Mouse (Mus musculus) kidney, postnatal 0 days (tissue): ENCODE results near the gene Mpig6b. TPM values are rescaled to one million over a fixed set of nuclear protein-coding genes. Genes with fewer than 3 reads are reported as not detected.

ENCODE experiments used
- ATAC-seq: fragments of 200-750 bp; cut with Nextera tagmentation; replicated peaks from 2 replicates; pipeline ENCODE4 v1.8.0; 2017; ENCODE audit warnings: low read depth, moderate number of reproducible peaks, moderate TSS enrichment, moderate library complexity; ENCODE audit not compliant: low FRiP score
- DNase-seq: peaks from one replicate; pipeline ENCODE4 v3.0.0-alpha.2; 2016; ENCODE audit warnings: low spot score
- H3K27ac ChIP-seq: fragments of 300-500 bp; sonication (generic); 2 replicates; pipeline ENCODE4 v1.5.1; 2014; ENCODE audit warnings: mild to moderate bottlenecking
- H3K27me3 ChIP-seq: fragments of 300-500 bp; sonication (generic); 2 replicates; pipeline ENCODE4 v1.6.1; 2014; ENCODE audit warnings: low read length, mixed read lengths; ENCODE audit not compliant: insufficient read depth
- H3K36me3 ChIP-seq: fragments of 300-500 bp; sonication (generic); 2 replicates; pipeline ENCODE4 v1.6.1; 2014; ENCODE audit warnings: low read length, mixed read lengths; ENCODE audit not compliant: insufficient read depth
- H3K4me1 ChIP-seq: fragments of 300-500 bp; sonication (generic); replicated peaks from 2 replicates; pipeline ENCODE4 v1.6.1; 2014; ENCODE audit warnings: antibody characterized with exemption, low read length, mixed read lengths; ENCODE audit not compliant: insufficient read depth
- H3K4me2 ChIP-seq: fragments of 300-500 bp; sonication (generic); 2 replicates; pipeline ENCODE4 v1.6.1; 2014; ENCODE audit warnings: mild to moderate bottlenecking, low read length, moderate library complexity, mixed read lengths
- H3K4me3 ChIP-seq: fragments of 300-500 bp; sonication (generic); replicated peaks from 2 replicates; pipeline ENCODE4 v1.5.1; 2014; ENCODE audit warnings: low read depth, low read length
- H3K9ac ChIP-seq: fragments of 300-500 bp; sonication (generic); 2 replicates; pipeline ENCODE4 v1.6.1; 2014; ENCODE audit warnings: low read depth, low read length
- H3K9me3 ChIP-seq: fragments of 300-500 bp; sonication (generic); replicated peaks from 2 replicates; pipeline ENCODE4 v1.6.1; 2016; ENCODE audit warnings: low read length, inconsistent platforms, mixed read lengths
- CTCF ChIP-seq: IDR thresholded peaks from 2 replicates; pipeline ENCODE4 v1.5.1; 2016; ENCODE audit warnings: antibody characterized with exemption, low read depth, mild to moderate bottlenecking, moderate library complexity
- WGBS: fragments of 180-500 bp; shearing (Covaris S2); extraction: QIAGEN DNeasy Blood & Tissue Kit; methylation state at CpG from one replicate; pipeline ENCODE4 v1.1.7; 2014; 5-methylcytosine and 5-hydroxymethylcytosine counted together
- polyA plus RNA-seq: library from polyadenylated mRNA; unstranded; fragments of >200 nt; fragmentation: Nextera tagmentation; extraction: Ambion mirVana; gene quantifications from 2 replicates; pipeline ENCODE4 v1.2.1, GENCODE M21; 2015

Gene Mpig6b
- polyA plus RNA-seq, 1 experiment from 2014 or later: 0.36 TPM

DNA sequence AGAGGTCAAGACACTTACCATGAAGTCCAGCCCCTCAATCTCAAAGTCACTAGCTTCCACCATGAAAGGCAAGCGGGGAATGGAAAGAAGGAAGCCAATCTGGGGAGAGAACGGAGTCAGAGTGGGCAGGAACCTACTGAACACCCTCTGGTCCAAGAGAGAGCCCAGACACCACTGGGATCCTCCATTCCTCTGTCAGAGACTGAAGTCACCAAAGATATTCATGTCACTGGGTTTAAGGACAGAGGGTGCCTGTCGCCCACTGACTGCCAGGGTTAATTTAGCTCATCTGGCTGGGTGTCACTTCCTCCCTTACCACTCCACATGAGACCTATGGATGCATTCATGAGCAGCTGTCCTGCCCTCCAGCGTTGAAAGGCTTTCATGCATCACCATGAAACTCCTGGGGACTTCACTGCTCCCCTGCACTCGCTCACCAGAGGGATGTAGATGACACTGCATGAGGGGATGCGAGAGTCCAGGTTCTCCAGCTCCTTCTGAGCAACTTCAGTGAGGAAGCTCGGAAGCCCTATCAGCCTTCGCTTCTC lies 33.6 kb downstream of the Mpig6b start:
- Histone ChIP-seq H3K27ac (no peak overlapping the region), H3K27me3 (no peaks in the 10 kb centered on the region), H3K4me3 (no peak overlapping the region), H3K9ac (no peak overlapping the region), H3K4me1 (no peaks in the 10 kb centered on the region), H3K4me2 (no peak overlapping the region), H3K9me3 (no peaks in the 10 kb centered on the region), H3K36me3 (no peaks in the 10 kb centered on the region)
- no peak for TF ChIP-seq CTCF
- ATAC-seq (no peak), DNase-seq (no peak)
- WGBS: 71% methylated on average over 8 of the region's 8 CpGs

DNA sequence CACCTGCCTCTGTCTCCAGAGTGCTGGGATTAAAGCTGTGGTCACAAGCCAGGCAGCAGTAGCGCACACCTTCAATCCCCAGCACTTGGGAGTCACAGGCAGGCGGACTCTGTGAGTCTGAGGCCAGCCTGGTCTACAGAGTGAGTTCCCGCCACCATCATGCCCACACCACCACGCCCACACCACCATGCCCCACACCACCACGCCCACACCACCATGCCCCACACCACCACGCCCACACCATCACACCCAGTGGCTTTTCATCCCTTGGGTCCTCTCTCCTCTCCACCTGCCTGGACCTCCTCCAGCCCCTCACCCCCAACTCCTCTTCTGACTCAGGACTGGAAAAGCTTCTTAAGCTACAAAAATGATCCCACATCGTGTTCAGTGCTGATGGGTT lies 34.1 kb downstream of the Mpig6b start:
- Histone ChIP-seq H3K36me3 (no peaks in the 10 kb centered on the region), H3K9me3 (no peaks in the 10 kb centered on the region), H3K4me2 (no peak overlapping the region), H3K27ac (no peak overlapping the region), H3K4me3 (no peak overlapping the region), H3K9ac (no peak overlapping the region), H3K4me1 (no peaks in the 10 kb centered on the region), H3K27me3 (no peaks in the 10 kb centered on the region)
- 83% methylated on average over 7 of the region's 7 CpGs for WGBS
- no peak for ATAC-seq
- TF ChIP-seq CTCF: no peak
- no peak for DNase-seq

DNA sequence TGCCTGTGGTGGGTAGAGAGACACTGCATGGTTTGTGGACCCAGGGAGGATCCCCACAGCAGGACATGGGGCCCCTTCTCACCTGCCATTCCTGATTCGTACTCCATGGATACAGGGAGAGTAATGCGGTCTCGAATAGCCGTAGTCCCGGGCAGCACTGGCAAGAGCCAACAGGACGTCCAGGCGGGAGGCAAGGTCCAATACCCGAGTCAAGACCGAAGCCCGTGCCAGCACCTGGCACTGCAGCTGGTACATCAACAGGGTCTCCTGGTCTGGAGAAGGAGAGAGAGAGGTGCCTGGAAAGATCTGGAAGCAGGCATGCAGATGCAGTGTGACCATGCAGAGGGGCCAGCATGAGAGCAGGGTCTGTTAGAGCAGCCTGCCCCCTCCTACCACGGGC lies 34.7 kb downstream of the Mpig6b start:
- ATAC-seq (no peak), DNase-seq (no peak)
- Histone ChIP-seq H3K27ac (no peak overlapping the region), H3K9me3 (no peaks in the 10 kb centered on the region), H3K4me3 (no peak overlapping the region), H3K9ac (no peak overlapping the region), H3K4me1 (no peaks in the 10 kb centered on the region), H3K27me3 (no peaks in the 10 kb centered on the region), H3K36me3 (no peaks in the 10 kb centered on the region), H3K4me2 (no peak overlapping the region)
- 87% methylated on average over 11 of the region's 11 CpGs for WGBS
- no peak for TF ChIP-seq CTCF

DNA sequence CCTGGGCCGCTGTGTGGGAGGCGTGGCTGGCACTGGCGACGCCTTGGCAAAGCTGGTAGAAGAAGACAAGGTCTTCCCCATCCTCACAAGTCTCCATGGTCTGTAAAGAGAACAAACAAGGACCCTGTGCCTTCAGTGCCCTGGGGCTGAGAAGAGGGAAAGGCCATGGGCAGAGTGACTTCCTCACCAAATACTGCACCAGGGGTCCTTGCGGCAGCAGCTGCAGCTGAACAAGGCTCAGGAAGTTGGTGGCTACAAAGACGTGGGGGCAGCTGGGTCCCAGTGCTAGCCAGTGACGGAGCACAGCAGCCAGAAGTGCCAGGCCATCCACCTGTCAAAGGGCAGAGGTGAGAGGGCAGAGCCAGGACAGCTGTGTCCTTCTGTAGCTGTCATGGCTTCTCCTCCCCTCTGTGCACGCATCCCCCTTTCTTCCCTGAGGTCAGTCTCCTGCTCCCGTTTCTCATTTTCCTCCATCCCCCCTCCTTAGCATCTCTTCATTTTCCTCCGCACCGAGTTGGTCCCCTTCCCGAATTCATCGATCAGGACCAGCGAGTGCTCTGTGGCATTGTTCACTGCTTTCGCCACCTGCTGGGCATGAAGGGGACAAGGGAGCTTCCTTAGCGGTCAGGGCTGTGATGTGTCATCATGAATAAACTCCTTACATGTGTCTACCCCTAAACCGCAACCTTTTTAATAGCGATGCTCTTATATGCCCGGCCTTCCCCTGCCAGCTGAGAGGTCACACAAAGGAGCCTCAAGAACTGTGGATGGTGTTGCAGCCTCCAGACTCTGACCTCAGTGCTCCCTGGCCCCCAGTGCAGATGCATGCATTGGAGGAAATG lies 36.1 kb downstream of the Mpig6b start:
- H3K4me1 ChIP-seq: no peaks in the 10 kb centered on the region
- no peak overlapping the region for H3K27ac ChIP-seq
- H3K4me2 ChIP-seq: no peak overlapping the region
- no peaks in the 10 kb centered on the region for H3K36me3 ChIP-seq
- TF ChIP-seq CTCF: peak; percentile 66
- WGBS: 40% methylated on average over 18 of the region's 19 CpGs
- H3K27me3 ChIP-seq: no peaks in the 10 kb centered on the region
- no peaks in the 10 kb centered on the region for H3K9me3 ChIP-seq
- H3K4me3 ChIP-seq: no peak overlapping the region
- ATAC-seq (no peak), DNase-seq (peak; percentile 41)
- H3K9ac ChIP-seq: no peak overlapping the region

DNA sequence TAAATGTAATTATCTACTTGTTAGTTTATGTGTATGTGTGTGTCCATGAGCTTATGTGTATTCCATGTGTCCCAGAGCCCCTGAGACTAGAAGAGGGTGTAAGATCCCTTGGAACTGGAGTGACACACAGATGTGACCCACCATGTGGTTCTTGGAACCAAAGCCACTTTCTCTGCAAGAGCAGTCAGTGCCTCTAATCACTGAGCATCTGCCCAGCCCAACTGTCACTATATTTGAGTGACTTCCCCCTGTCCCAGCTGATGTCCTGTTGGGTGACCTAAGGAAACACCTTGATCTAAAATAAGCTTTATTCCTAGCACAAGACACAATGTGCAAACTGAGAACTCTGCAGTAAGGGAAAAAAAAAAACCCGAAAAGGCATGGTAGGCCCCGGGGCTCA lies 37.7 kb downstream of the Mpig6b start:
- TF ChIP-seq CTCF: no peak
- no peak for DNase-seq
- Histone ChIP-seq H3K9me3 (no peaks in the 10 kb centered on the region), H3K4me1 (no peaks in the 10 kb centered on the region), H3K27ac (no peak overlapping the region), H3K4me2 (no peak overlapping the region), H3K4me3 (no peak overlapping the region), H3K36me3 (no peaks in the 10 kb centered on the region), H3K9ac (no peak overlapping the region), H3K27me3 (no peaks in the 10 kb centered on the region)
- 69% methylated on average over 2 of the region's 2 CpGs for WGBS
- ATAC-seq: no peak

DNA sequence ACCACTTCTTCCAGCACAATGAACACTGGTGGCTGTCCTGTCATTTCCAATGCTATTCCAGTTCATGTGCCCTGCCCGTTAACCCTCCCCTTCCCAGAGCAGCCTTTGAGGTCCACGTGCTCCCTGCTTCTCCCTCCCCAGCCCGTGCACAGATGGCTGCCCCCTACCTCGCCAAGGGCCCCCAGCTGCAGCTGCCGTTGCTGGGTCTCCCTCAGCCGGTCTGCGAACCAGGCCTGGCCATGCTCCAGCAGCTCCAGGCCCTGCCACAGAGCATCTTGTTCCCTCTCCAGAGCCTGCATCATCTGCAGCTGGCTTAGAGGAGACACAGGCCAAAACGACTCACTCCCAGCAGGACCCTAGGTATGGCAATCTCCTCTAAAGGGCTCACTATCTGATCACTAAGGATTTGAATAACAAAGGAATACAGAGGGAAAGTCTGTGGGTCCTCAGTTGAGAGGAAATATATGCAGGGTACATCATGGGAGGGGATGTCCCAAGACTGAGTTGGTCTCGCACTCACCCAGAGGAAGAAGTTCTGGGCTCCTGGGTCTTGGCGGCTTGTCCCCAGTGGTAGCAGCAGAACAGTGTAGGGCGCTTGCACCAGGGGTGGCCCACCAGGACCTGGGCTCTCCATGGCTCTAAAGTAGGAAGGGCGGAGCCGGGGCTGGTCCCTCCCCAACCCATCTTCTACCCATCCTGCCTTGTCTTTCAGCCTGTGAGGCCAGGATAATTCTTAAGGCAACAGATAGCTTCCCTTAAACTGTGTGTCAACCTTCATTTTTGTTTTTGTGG lies 38.5 kb downstream of the Mpig6b start, which contains the start of gene Sapcd1:
TSS of gene Sapcd1 (minus strand) at position 740 of the 792 bp plus-strand sequence.
- Histone ChIP-seq H3K9me3 (no peaks in the 10 kb centered on the region), H3K27ac (no peak within 1 kb of the TSS), H3K4me1 (no peaks in the 10 kb centered on the region), H3K27me3 (no peaks in the 10 kb centered on the region), H3K36me3 (no peaks in the 10 kb centered on the region), H3K9ac (no peak within 1 kb of the TSS), H3K4me2 (no peak within 1 kb of the TSS), H3K4me3 (no peak within 1 kb of the TSS)
- DNase-seq (no peak), ATAC-seq (no peak)
- TF ChIP-seq CTCF: no peak
- WGBS: 37% methylated on average over 13 of the region's 13 CpGs
